Mouse (Mus musculus): Measurements from ENCODE around the gene Vmn2r9.
"Not testable (repeated sequence)": the region's sequence is repeated elsewhere in the genome, so short reads cannot be mapped to it uniquely, and the experiment has no call there.

The Vmn2r9 gene

DNA sequence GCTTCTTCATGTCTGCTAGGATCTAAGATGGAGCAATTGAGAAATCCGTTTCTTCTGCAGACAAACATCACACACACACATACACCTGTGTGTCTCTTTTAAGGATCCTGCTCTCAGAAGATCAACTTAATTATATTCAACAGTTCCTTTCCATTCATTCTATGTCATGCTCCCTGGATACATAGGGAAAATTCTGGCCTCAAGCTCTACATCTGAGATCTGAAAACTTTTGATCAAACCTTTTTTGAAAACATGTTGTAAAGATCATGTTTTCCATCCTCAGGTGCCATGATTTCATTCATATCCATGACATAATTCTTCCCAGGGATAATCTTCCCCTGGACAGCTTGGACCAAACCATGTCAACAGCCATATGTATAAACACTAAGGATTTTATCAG lies at the start of gene Vmn2r9:
Vmn2r9 (minus strand) TSS at position 101 of the 400 bp plus-strand sequence.
- DNase-seq, result not testable (repeated sequence)

DNA sequence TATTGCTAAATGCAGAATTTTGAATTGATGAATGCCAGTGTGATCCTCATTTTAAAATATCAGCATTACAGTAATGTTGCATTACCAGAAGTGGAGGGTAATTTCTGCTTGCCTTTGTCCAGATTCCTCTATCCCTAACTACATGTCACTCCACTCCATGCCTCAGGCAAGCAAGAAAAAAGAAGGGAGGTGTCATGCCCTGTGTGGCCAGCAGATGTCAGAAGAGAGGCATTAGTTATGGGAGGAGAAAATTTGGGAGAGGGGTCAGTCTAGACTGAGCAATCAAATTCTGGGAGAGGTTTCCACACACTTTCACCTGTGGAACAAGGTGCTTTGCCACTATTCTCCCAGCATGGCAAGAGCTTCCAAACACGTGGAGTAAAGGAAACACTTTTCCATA lies 14.3 kb upstream of the Vmn2r9 start:
- peak; percentile 39 for DNase-seq

DNA sequence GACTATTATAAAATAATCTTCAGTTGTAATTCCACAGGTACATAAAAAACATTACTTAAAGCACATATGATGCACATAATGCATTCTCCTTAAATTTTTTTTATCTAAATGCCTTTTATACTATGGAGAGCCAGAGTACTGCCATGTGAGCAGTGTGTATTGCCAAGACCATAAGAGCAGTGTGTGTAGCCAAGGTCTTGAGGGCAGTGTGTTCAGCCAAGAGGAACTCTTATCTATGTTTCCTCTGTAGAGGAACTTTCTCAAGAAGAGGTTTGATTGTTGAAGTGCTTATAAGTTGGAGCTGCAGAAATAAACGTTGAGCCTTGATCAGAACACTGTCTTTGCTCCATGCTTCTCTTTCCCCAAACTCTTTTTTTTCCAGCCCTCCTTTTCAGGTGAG lies 2.9 kb downstream of the Vmn2r9 start:
- DNase-seq, result no peak

DNA sequence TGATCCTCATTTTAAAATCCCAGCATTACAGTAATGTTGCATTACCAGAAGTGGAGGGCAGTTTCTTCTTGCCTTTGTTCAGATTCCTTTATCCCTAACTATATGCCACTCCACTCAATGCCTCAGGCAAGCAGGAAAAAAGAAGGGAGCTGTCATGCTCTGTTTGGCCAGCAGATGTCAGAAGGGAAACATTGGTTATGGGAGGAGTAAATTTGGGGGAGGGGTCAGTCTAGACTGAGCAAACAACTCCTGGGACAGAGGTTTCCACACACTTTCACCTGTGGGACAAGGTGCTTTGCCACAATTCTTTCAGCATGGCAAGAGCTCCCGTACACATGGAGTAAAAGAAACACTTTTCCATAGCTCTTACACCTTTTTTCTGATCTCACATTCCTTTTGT lies 16.2 kb downstream of the Vmn2r9 start:
- peak; percentile 39 for DNase-seq

DNA sequence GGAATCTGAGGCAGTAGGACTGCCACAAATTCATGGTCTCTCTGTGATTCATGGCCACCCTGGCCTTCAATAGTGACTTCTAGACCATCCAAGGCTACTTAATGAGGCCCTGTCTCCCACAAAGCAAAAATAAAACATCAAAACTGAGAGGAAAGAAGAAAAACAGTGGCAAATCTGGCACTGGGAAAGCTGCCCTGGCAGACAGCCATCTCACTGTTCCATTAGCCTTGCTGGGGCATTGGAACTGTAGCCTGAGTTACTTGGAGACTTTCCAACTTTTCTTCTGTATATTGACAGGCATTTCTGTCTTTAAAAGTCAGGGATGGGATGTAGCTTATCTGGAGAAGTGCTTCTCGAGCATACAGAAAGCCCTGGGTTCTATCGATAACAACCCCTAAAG lies 29.1 kb downstream of the Vmn2r9 start:
- no peak for DNase-seq

DNA sequence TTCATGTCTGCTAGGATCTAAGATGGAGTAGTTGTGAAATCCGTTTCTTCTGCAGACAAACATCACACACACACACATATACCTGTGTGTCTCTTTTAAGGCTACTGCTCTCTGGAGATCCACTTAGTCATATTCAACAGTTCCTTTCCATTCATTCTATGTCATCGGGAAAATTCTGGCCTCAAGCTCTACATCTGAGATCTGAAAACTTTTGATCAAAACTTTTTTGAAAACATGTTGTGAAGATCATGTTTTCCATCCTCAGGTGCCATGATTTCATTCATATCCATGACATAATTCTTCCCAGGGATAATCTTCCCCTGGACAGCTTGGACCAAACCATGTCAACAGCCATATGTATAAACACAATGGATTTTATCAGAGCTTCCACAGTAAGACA lies 43.7 kb downstream of the Vmn2r9 start, which contains the start of gene Vmn2r8:
Vmn2r8 (minus strand) TSS at position 101 of the 400 bp plus-strand sequence.
- not testable (repeated sequence) for DNase-seq

DNA sequence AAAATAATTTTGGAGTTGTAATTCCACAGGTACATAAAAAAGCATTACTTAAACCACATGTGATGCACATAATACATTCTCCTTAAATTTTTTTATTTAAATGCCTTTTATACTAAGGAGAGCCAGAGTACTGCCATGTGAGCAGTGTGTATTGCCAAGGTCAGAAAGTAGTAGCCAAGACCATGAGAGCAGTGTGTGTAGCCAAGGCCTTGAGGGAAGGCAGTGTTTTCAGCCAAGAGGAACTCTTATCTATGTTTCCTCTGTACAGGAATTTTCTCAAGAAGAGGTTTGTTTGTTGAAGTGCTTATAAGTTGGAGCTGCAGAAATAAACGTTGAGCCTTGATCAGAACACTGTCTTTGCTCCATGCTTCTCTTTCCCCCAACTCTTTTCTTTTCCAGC lies 48.8 kb downstream of the Vmn2r9 start:
- no peak for DNase-seq

DNA sequence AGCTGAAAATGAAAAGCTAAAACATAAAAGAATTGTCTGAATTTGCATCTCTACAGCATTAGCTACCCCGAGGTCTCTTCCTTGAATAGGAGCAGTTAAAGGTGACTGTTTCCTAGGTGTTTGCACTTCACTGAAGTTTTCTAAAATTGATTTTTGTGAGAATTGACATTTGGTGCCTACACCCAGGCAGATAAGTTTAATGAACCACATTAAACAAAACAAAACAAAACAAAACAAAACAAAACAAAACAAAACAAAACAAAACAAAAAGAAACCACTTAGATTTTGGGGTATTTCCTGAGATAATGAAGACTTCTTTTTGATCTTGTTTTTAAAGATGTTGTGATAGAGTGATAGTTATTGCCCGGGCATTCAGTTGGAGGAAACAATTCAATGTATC lies 57.1 kb downstream of the Vmn2r9 start, which contains the start of gene Tmed11:
Tmed11 (minus strand) TSS at position 101 of the 400 bp plus-strand sequence.
- not testable (repeated sequence) for DNase-seq

DNA sequence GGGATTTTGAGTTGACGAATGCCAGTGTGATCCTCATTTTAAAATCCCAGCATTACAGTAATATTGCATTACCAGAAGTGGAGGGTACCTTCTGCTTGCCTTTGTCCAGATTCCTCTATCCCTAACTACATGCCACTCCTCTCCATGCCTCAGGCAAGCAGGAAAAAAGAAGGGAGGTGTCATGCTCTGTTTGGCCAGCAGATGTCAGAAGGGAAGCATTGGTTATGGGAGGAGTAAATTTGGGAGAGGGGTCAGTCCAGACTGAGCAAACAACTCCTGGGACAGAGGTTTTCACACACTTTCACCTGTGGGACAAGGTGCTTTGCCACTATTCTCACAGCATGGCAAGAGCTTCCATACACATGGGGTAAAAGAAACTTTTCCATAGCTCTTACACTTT lies 62.0 kb downstream of the Vmn2r9 start:
- peak; percentile 35 for DNase-seq

Measured in retina, postnatal 1 day (tissue).